Mouse (Mus musculus) cerebellum, adult 2 months (tissue): ENCODE measurements around the gene Olfr372.
"Not testable (repeated sequence)": the region's sequence is repeated elsewhere in the genome, so short reads cannot be mapped to it uniquely, and the experiment has no call there.

ENCODE experiments used
- CTCF ChIP-seq: fragments of 200-500 bp; IDR thresholded peaks from 2 replicates; pipeline ENCODE4 v1.5.1; 2011; ENCODE audit warnings: low read depth, mild to moderate bottlenecking, control low read depth, low read length, moderate library complexity, borderline replicate concordance; ENCODE audit not compliant: insufficient read depth
- POLR2A ChIP-seq: fragments of 200-500 bp; IDR thresholded peaks from 2 replicates; pipeline ENCODE4 v1.6.1; 2011; ENCODE audit warnings: low read length, control low read depth, borderline replicate concordance; ENCODE audit not compliant: insufficient read depth

- TF ChIP-seq CTCF, POLR2A: not testable (repeated sequence)
Measured at GRCm38 (mm10) chr8:72099377-72100103, 58.5 kb downstream of the Olfr372 start.
